Mouse (Mus musculus) CH12.LX (cell line): ENCODE measurements at regions not wholly inside any gene's neighbourhood (a gene's known extent, or its start where the extent isn't known, plus 50 kb on each side); places are given as distances from the start of the nearest gene placed in this dataset.

Experiments
- DNase-seq: peaks from one replicate; pipeline ENCODE4 v3.0.0-alpha.2; 2013; ENCODE audit errors: extremely low read depth
- H3K27ac ChIP-seq: 2 replicates; pipeline ENCODE4 v1.5.1; 2012; ENCODE audit warnings: low read depth, mild to moderate bottlenecking, control low read depth, moderate library complexity; ENCODE audit not compliant: insufficient read depth
- H3K27me3 ChIP-seq: replicated peaks from 2 replicates; pipeline ENCODE3; 2012; ENCODE audit warnings: inconsistent platforms
- H3K36me3 ChIP-seq, 2 experiments: replicated peaks in 1 of 2; 2 replicates each; pipeline versions ENCODE3 to v1.6.1; 2012; ENCODE audit warnings: inconsistent platforms in 1 of 2, low read length in 1 of 2, mild to moderate bottlenecking in 1 of 2, mixed read lengths in 1 of 2, moderate library complexity in 1 of 2; ENCODE audit not compliant: control insufficient read depth in 1 of 2, insufficient read depth in 1 of 2
- H3K4me1 ChIP-seq, 2 experiments: 2 replicates each; pipeline ENCODE4 v1.6.1; 2012; ENCODE audit warnings: inconsistent platforms in 1 of 2, moderate library complexity in 1 of 2; ENCODE audit not compliant: insufficient read depth in 2 of 2, control insufficient read depth in 1 of 2
- H3K4me2 ChIP-seq: 2 replicates; pipeline ENCODE4 v1.6.1; 2012; ENCODE audit warnings: low read depth, mild to moderate bottlenecking, control low read depth; ENCODE audit not compliant: poor library complexity, insufficient read depth, severe bottlenecking
- H3K4me3 ChIP-seq, 3 experiments: fragments of 150-350 bp in 1 of 3; sonication (generic) in 1 of 3; replicated peaks in 1 of 3; 2 replicates each; pipeline versions ENCODE3 to v1.5.1; 2011 to 2012; ENCODE audit warnings: low read depth in 2 of 3, low read length in 2 of 3, mild to moderate bottlenecking in 2 of 3, moderate library complexity in 2 of 3, control low read depth in 1 of 3, improper control_type of control experiment in 1 of 3, inconsistent platforms in 1 of 3, mixed read lengths in 1 of 3; ENCODE audit not compliant: poor library complexity in 1 of 3
- H3K79me2 ChIP-seq: replicated peaks from 2 replicates; pipeline ENCODE4 v1.6.1; 2012; ENCODE audit warnings: mild to moderate bottlenecking, moderate library complexity; ENCODE audit not compliant: control insufficient read depth, poor library complexity, insufficient read depth, severe bottlenecking; ENCODE audit errors: extremely low read depth
- H3K9ac ChIP-seq: 2 replicates; pipeline ENCODE4 v1.6.1; 2012; ENCODE audit warnings: low read depth, mild to moderate bottlenecking, control low read depth, moderate library complexity; ENCODE audit not compliant: insufficient read depth
- H3K9me3 ChIP-seq: replicated peaks from 2 replicates; pipeline ENCODE3; 2012; ENCODE audit warnings: low read length, inconsistent platforms, mixed read lengths
- BHLHE40 ChIP-seq: IDR thresholded peaks from 2 replicates; pipeline ENCODE4 v1.6.1; 2011; ENCODE audit warnings: mild to moderate bottlenecking, low read depth, low read length, improper control_type of control experiment
- CTCF ChIP-seq, 2 experiments: IDR thresholded peaks in 1 of 2; conservative IDR thresholded peaks in 1 of 2; 2 replicates each; pipeline ENCODE4 v1.5.1; 2011 to 2012; ENCODE audit warnings: low read depth in 2 of 2, low read length in 2 of 2, improper control_type of control experiment in 1 of 2, inconsistent platforms in 1 of 2, mild to moderate bottlenecking in 1 of 2, moderate library complexity in 1 of 2
- E2F4 ChIP-seq: IDR thresholded peaks from 2 replicates; pipeline ENCODE4 v1.6.1; 2011; ENCODE audit warnings: low read depth, low read length, improper control_type of control experiment; ENCODE audit not compliant: insufficient replicate concordance
- ELF1 ChIP-seq: IDR thresholded peaks from 2 replicates; pipeline ENCODE4 v1.6.1; 2014; ENCODE audit warnings: low read depth, mild to moderate bottlenecking, inconsistent platforms, low read length, improper control_type of control experiment
- EP300 ChIP-seq: IDR thresholded peaks from 2 replicates; pipeline ENCODE4 v1.6.1; 2011; ENCODE audit warnings: low read length, improper control_type of control experiment
- ETS1 ChIP-seq: conservative IDR thresholded peaks from 2 replicates; pipeline ENCODE4 v1.6.1; 2012; ENCODE audit warnings: low read depth, mild to moderate bottlenecking, inconsistent platforms, low read length, improper control_type of control experiment, moderate library complexity
- IRF4 ChIP-seq: IDR thresholded peaks from 2 replicates; pipeline ENCODE4 v1.6.1; 2014; ENCODE audit warnings: low read depth, mild to moderate bottlenecking, inconsistent platforms, low read length, improper control_type of control experiment
- JUN ChIP-seq: IDR thresholded peaks from 2 replicates; pipeline ENCODE4 v1.6.1; 2011; ENCODE audit warnings: low read depth, mild to moderate bottlenecking, low read length, improper control_type of control experiment, moderate library complexity; ENCODE audit not compliant: insufficient read depth
- MAFK ChIP-seq: IDR thresholded peaks from 2 replicates; pipeline ENCODE4 v1.6.1; 2011; ENCODE audit warnings: low read length, improper control_type of control experiment; ENCODE audit not compliant: insufficient replicate concordance
- MAX ChIP-seq: IDR thresholded peaks from 2 replicates; pipeline ENCODE4 v1.6.1; 2011; ENCODE audit warnings: low read length, improper control_type of control experiment
- MEF2A ChIP-seq: IDR thresholded peaks from 2 replicates; pipeline ENCODE4 v1.6.1; 2014; ENCODE audit warnings: low read depth, mild to moderate bottlenecking, inconsistent platforms, low read length, improper control_type of control experiment, borderline replicate concordance
- MXI1 ChIP-seq: IDR thresholded peaks from 2 replicates; pipeline ENCODE4 v1.6.1; 2011; ENCODE audit warnings: mild to moderate bottlenecking, low read depth, low read length, improper control_type of control experiment
- MYC ChIP-seq: IDR thresholded peaks from 2 replicates; pipeline ENCODE4 v1.6.1; 2011; ENCODE audit warnings: low read depth, mild to moderate bottlenecking, improper control_type of control experiment, low read length
- NRF1 ChIP-seq: IDR thresholded peaks from 2 replicates; pipeline ENCODE4 v1.6.1; 2014; ENCODE audit warnings: low read depth, mild to moderate bottlenecking, inconsistent platforms, low read length, improper control_type of control experiment, moderate library complexity
- PAX5 ChIP-seq: IDR thresholded peaks from 2 replicates; pipeline ENCODE4 v1.6.1; 2012; ENCODE audit warnings: low read length, inconsistent platforms, mixed read lengths
- POLR2A ChIP-seq: IDR thresholded peaks from 2 replicates; pipeline ENCODE4 v1.6.1; 2011; ENCODE audit warnings: low read depth, mild to moderate bottlenecking, improper control_type of control experiment, low read length
- RAD21 ChIP-seq: IDR thresholded peaks from 2 replicates; pipeline ENCODE4 v1.6.1; 2011; ENCODE audit warnings: low read depth, mild to moderate bottlenecking, low read length, improper control_type of control experiment, moderate library complexity
- RCOR1 ChIP-seq: conservative IDR thresholded peaks from 2 replicates; pipeline ENCODE4 v1.6.1; 2012; ENCODE audit warnings: low read depth, mild to moderate bottlenecking, inconsistent platforms, low read length, improper control_type of control experiment
- SIN3A ChIP-seq: IDR thresholded peaks from 2 replicates; pipeline ENCODE4 v1.6.1; 2012; ENCODE audit warnings: low read length, improper control_type of control experiment, inconsistent platforms
- SMC3 ChIP-seq: IDR thresholded peaks from 2 replicates; pipeline ENCODE4 v1.6.1; 2011; ENCODE audit warnings: low read depth, low read length, improper control_type of control experiment
- TBP ChIP-seq: conservative IDR thresholded peaks from 2 replicates; pipeline ENCODE4 v1.6.1; 2011; ENCODE audit warnings: low read depth, low read length, improper control_type of control experiment
- TCF12 ChIP-seq: IDR thresholded peaks from 2 replicates; pipeline ENCODE4 v1.6.1; 2014; ENCODE audit warnings: low read depth, mild to moderate bottlenecking, inconsistent platforms, low read length, improper control_type of control experiment
- UBTF ChIP-seq: IDR thresholded peaks from 2 replicates; pipeline ENCODE4 v1.6.1; 2012; ENCODE audit warnings: low read depth, mild to moderate bottlenecking, inconsistent platforms, low read length, improper control_type of control experiment, moderate library complexity
- USF1 ChIP-seq: IDR thresholded peaks from 2 replicates; pipeline ENCODE4 v1.6.1; 2014; ENCODE audit warnings: low read depth, mild to moderate bottlenecking, inconsistent platforms, low read length, improper control_type of control experiment
- ZC3H11A ChIP-seq: IDR thresholded peaks from 2 replicates; pipeline ENCODE4 v1.6.1; 2012; ENCODE audit warnings: low read depth, mild to moderate bottlenecking, inconsistent platforms, low read length, improper control_type of control experiment
- ZMIZ1 ChIP-seq: IDR thresholded peaks from 2 replicates; pipeline ENCODE4 v1.6.1; 2012; ENCODE audit warnings: low read depth, mild to moderate bottlenecking, inconsistent platforms, low read length, improper control_type of control experiment
- ZNF384 ChIP-seq: IDR thresholded peaks from 2 replicates; pipeline ENCODE4 v1.6.1; 2012; ENCODE audit warnings: low read depth, low read length, improper control_type of control experiment, inconsistent platforms
- dilution Hi-C: fragments of 300-500 bp; cut with MboI; formaldehyde crosslinking; loops from 2 replicates; pipeline ENCODE4 v1.14.3; 2020; ENCODE audit warnings: low sequenced_read_pairs; ENCODE audit not compliant: extremely low pct_unique_long_range_greater_than_20kb, extremely low pct_ligation_motif_present
- in situ Hi-C: fragments of 300-500 bp; cut with MboI; formaldehyde crosslinking; loops from 3 replicates; pipeline ENCODE4 v1.14.3; 2019; ENCODE audit warnings: low sequenced_read_pairs, low pct_ligation_motif_present, low pct_unique_long_range_greater_than_20kb, mixed read lengths

DNA sequence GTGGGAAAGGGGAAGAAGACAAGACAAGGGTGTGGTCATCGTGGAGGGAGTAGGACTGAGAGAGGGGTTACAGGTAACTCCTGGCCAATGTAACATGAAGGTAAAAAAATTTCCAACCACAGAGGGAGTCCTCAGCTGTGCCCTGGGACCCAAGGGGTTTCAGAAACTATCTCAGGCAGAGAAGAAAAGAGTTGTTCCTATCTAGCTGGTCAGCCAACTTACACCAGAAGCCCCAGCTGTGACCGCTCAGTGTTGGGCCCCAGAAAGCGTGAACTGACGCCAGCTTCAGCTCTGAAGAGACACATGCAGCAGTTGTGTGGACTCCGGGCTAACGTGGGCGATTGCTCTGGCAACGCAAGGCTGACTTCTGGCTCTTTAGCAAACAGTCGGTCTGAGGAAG lies 52.2 kb downstream of the Rhob start:
- H3K9ac ChIP-seq = no peak overlapping the region
- dilution Hi-C loops = no loop called here
- TF ChIP-seq ZC3H11A (no peak), TCF12 (peak; percentile 61), ZNF384 (peak; percentile 65), RCOR1 (no peak), RAD21 (peak; percentile 2), E2F4 (no peak), EP300 (peak; percentile 80), UBTF (peak; percentile 53; the same call in 1 of the 2 replicates), ETS1 (peak; percentile 65), ELF1 (no peak), TBP (0 out of 2 replicates have a peak, but pooled peaks have one; percentile 63), JUN (no peak), MYC (0 out of 2 replicates have a peak, but pooled peaks have one; percentile 47), MAFK (0 out of 2 replicates have a peak, but pooled peaks have one; percentile 26), MAX (0 out of 2 replicates have a peak, but pooled peaks have one; percentile 63), SMC3 (peak; percentile 4; the same call in 1 of the 2 replicates), IRF4 (peak; percentile 65), BHLHE40 (peak; percentile 62), MEF2A (peak; percentile 34; the same call in 1 of the 2 replicates), MXI1 (peak; percentile 60), USF1 (no peak), SIN3A (0 out of 2 replicates have a peak, but pooled peaks have one; percentile 62)
- TF ChIP-seq, all 38 proteins: peak for 16
- Histone ChIP-seq H3K9me3 (no peaks in the 10 kb centered on the region), H3K79me2 (no peaks in the 10 kb centered on the region), H3K4me1 (peaks cover 21 to 43% of the 10 kb centered on the region in 2 experiments), H3K27me3 (no peaks in the 10 kb centered on the region), H3K27ac (no peak overlapping the region), H3K4me2 (peak overlapping the region; percentile 48), H3K36me3 (no peaks in the 10 kb centered on the region), H3K4me3 (no peak overlapping the region)
- in situ Hi-C loops = no loop called here
- DNase-seq = peak; percentile 20

DNA sequence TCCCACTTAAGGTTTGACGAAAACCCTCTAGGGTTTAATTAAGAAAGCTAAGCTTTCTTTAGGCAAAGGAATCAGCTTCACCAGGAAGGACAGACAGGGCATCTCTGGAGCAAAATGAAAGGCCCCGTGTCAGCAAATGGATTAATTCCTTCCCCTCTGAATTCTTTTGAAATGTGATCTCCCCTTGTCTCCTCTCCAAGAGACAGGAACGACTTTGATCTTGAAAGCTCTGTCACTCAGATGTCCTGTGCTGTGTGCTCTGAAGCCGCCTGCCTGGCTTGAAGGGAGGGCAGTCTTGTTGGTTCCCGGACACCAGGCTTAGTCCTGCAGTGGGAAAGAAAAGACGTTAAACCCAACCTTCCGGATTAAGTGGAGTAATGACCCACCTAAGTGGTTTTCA lies 52.8 kb downstream of the Rhob start:
- no peaks in the 10 kb centered on the region for H3K79me2 ChIP-seq
- H3K9me3 ChIP-seq = no peaks in the 10 kb centered on the region
- no peak overlapping the region for H3K4me2 ChIP-seq
- no peaks in the 10 kb centered on the region for H3K27me3 ChIP-seq
- H3K27ac ChIP-seq = no peak overlapping the region
- H3K4me3 ChIP-seq = no peak overlapping the region
- H3K9ac ChIP-seq = no peak overlapping the region
- dilution Hi-C loops (no loop called here), in situ Hi-C loops (no loop called here)
- H3K4me1 ChIP-seq = peaks cover 21 to 43% of the 10 kb centered on the region in 2 experiments
- no peak for DNase-seq
- TF ChIP-seq MYC = no peak
- TF ChIP-seq PAX5 = no peak
- TF ChIP-seq RAD21 = no peak
- TF ChIP-seq CTCF (conservative IDR thresholded peaks at IDR 0.05 in 1 of 2, IDR thresholded peaks at IDR 0.05 in 1 of 2; ENCODE audit: low read depth in 2 of 2, low read length in 2 of 2) = no peak
- no peak for TF ChIP-seq TBP
- TF ChIP-seq ELF1 = no peak
- no peak for TF ChIP-seq ZC3H11A
- TF ChIP-seq ZMIZ1 = no peak
- no peak for TF ChIP-seq POLR2A
- TF ChIP-seq SIN3A = no peak
- no peak for TF ChIP-seq TCF12
- no peak for TF ChIP-seq SMC3
- no peak for TF ChIP-seq NRF1
- no peaks in the 10 kb centered on the region for H3K36me3 ChIP-seq
